In genomic region chr11:118413055-118413454, GRCm38 (mm10) we compare ENCODE assay signal across 19 mouse cellular contexts. TPM values are rescaled to one million over a fixed set of nuclear protein-coding genes. Genes with fewer than 3 reads are reported as not detected.
A peak's percentile ranks its signal among the peaks of the same experiment; 100 is the strongest.
DNase-seq lines count a peak whose midpoint lies in the region; ATAC-seq and TF ChIP-seq lines count a peak whose summit lies in the region.
"Had no signal": no experiment of that assay in that cellular context is flagged by ENCODE, and none has a peak within 500 bp of the region (broad histone marks: within the 10 kb centered on the region; RNA-seq: fewer than 3 reads in every experiment).

No protein-coding gene starts in this region.

- H3K4me2 ChIP-seq in forebrain, embryonic 13.5 days: no peak overlapping the region
- no peak overlapping the region for H3K4me2 ChIP-seq in forebrain, embryonic 12.5 days
- H3K4me2 ChIP-seq: heart, embryonic 12.5 days; limb, embryonic 15.5 days; lung, embryonic 14.5 days had no signal

- peaks cover 38% of the 10 kb centered on the region for H3K4me1 ChIP-seq in forebrain, embryonic 13.5 days
- H3K4me1 ChIP-seq in forebrain, embryonic 12.5 days: peaks cover 16% of the 10 kb centered on the region
- peaks cover 8% of the 10 kb centered on the region for H3K4me1 ChIP-seq in thymus, adult 2 months (replicated peaks; ENCODE audit: control insufficient read depth, insufficient read depth, low read length)

- 89% methylated on average over 4 of the region's 4 CpGs for WGBS in forebrain, embryonic 13.5 days
- WGBS in forebrain, embryonic 12.5 days: 88% methylated on average over 4 of the region's 4 CpGs
- WGBS in thymus, adult 2 months: 95% methylated on average over 4 of the region's 4 CpGs

- peak overlapping the region; percentile 65 for H3K27ac ChIP-seq in forebrain, embryonic 13.5 days
- H3K27ac ChIP-seq in forebrain, embryonic 12.5 days: no peak overlapping the region
- no peak overlapping the region for H3K27ac ChIP-seq in thymus, adult 2 months (ENCODE audit: control insufficient read depth, insufficient read depth, low read length)
- H3K27ac ChIP-seq: embryonic facial prominence, embryonic 10.5 days; limb, embryonic 15.5 days; stomach, postnatal 0 days had no signal

- intact Hi-C loops in gastrocnemius, postnatal 14 days (cut with DNase I; ENCODE audit: low total_unique reads): no loop called here

- DNase-seq in kidney, adult 11 months: peak; percentile 61
- no peak for DNase-seq in kidney, postnatal 14 days
- DNase-seq in brain, adult 2 months (ENCODE audit: low read depth, low spot score): peak; percentile 82
- DNase-seq in cerebellum, postnatal 36 days: peak; percentile 47 to 52
- DNase-seq in thymus, adult 2 months: no peak
- DNase-seq in gastrocnemius, postnatal 14 days: no peak
- DNase-seq: adrenal gland, adult 8-10 months; gastrocnemius, postnatal 10 days; lung, embryonic 14.5 days; retina, postnatal 1 day; thymus, postnatal 4 days had no signal

- no peak overlapping the region for H3K4me3 ChIP-seq in forebrain, embryonic 13.5 days
- no peak overlapping the region for H3K4me3 ChIP-seq in forebrain, embryonic 12.5 days (replicated peaks)
- H3K4me3 ChIP-seq in thymus, adult 2 months (ENCODE audit: control insufficient read depth, insufficient read depth, low read length): no peak overlapping the region
- H3K4me3 ChIP-seq: embryonic facial prominence, embryonic 10.5 days; heart, embryonic 12.5 days; limb, embryonic 15.5 days had no signal

- no peak for TF ChIP-seq CTCF in thymus, adult 2 months (IDR thresholded peaks at IDR 0.05; ENCODE audit: borderline replicate concordance, control insufficient read depth, extremely low read depth, insufficient read depth, low read length, poor library complexity)

- ATAC-seq in forebrain, embryonic 13.5 days: no peak
- ATAC-seq in forebrain, embryonic 12.5 days (ENCODE audit: low FRiP score): no peak

- H3K9me3 ChIP-seq in forebrain, embryonic 13.5 days (replicated peaks): no peaks in the 10 kb centered on the region
- no peaks in the 10 kb centered on the region for H3K9me3 ChIP-seq in forebrain, embryonic 12.5 days
- H3K9me3 ChIP-seq: embryonic facial prominence, embryonic 10.5 days; heart, embryonic 12.5 days; limb, embryonic 15.5 days had no signal

- no peak overlapping the region for H3K9ac ChIP-seq in forebrain, embryonic 13.5 days
- no peak overlapping the region for H3K9ac ChIP-seq in forebrain, embryonic 12.5 days
- H3K9ac ChIP-seq: limb, embryonic 15.5 days; lung, embryonic 14.5 days had no signal

- no peak for TF ChIP-seq POLR2A in thymus, adult 2 months (IDR thresholded peaks at IDR 0.05; ENCODE audit: control insufficient read depth, extremely low read depth, insufficient read depth, low read length, poor library complexity)

- no peaks in the 10 kb centered on the region for H3K27me3 ChIP-seq in forebrain, embryonic 13.5 days
- no peaks in the 10 kb centered on the region for H3K27me3 ChIP-seq in forebrain, embryonic 12.5 days
- H3K27me3 ChIP-seq in thymus, adult 2 months (ENCODE audit: control insufficient read depth, insufficient read depth, low read length): no peaks in the 10 kb centered on the region
- H3K27me3 ChIP-seq: heart, embryonic 12.5 days; limb, embryonic 15.5 days had no signal

- H3K36me3 ChIP-seq in forebrain, embryonic 13.5 days (ENCODE audit: poor library complexity, severe bottlenecking): peaks cover 57% of the 10 kb centered on the region
- H3K36me3 ChIP-seq in forebrain, embryonic 12.5 days (replicated peaks): peaks cover 59% of the 10 kb centered on the region
- peaks cover 28% of the 10 kb centered on the region for H3K36me3 ChIP-seq in thymus, adult 2 months (ENCODE audit: control insufficient read depth, insufficient read depth, low read length)

RNA-seq across cellular contexts. Expression of gene Cant1, which starts 5.8 kb away (rescaled TPM):
- polyA plus RNA-seq in forebrain, embryonic 13.5 days (2015; fragmentation: Nextera tagmentation; extraction: Ambion mirVana): 20.2 and 20.3 TPM in 2 replicates
- polyA plus RNA-seq in forebrain, embryonic 12.5 days (2016; fragmentation: Nextera tagmentation; extraction: Ambion mirVana): 25.4 and 27.0 TPM in 2 replicates
- 100 and 105 TPM in 2 replicates for polyA plus RNA-seq in thymus, adult 2 months (2012; rRNA removed)
- total RNA-seq in gastrocnemius, postnatal 14 days (2021): 10 to 100 TPM; 11.0 to 11.7 TPM

RNA-seq across cellular contexts. Expression of gene Lgals3bp, which starts 11.2 kb away (rescaled TPM):
- polyA plus RNA-seq in forebrain, embryonic 13.5 days (2015; fragmentation: Nextera tagmentation; extraction: Ambion mirVana): 1.1 and 1.3 TPM in 2 replicates
- polyA plus RNA-seq in forebrain, embryonic 12.5 days (2016; fragmentation: Nextera tagmentation; extraction: Ambion mirVana): 1.2 TPM in 2 replicates
- polyA plus RNA-seq in thymus, adult 2 months (2012; rRNA removed): 450 and 565 TPM in 2 replicates
- 10 to 100 TPM; 11.0 to 11.9 TPM for total RNA-seq in gastrocnemius, postnatal 14 days (2021)

RNA-seq across cellular contexts. Expression of gene C1qtnf1, which starts 14.9 kb away (rescaled TPM):
- polyA plus RNA-seq in forebrain, embryonic 13.5 days (2015; fragmentation: Nextera tagmentation; extraction: Ambion mirVana): 1.6 and 2.0 TPM in 2 replicates
- 1.8 and 2.9 TPM in 2 replicates for polyA plus RNA-seq in forebrain, embryonic 12.5 days (2016; fragmentation: Nextera tagmentation; extraction: Ambion mirVana)
- 8.4 and 10.6 TPM in 2 replicates for polyA plus RNA-seq in thymus, adult 2 months (2012; rRNA removed)
- 10 to 100 TPM; 26.4 to 30.2 TPM for total RNA-seq in gastrocnemius, postnatal 14 days (2021)
- total RNA-seq: megakaryocyte progenitor cell, adult 5-6 weeks; monocyte, adult 5-6 weeks had no signal

RNA-seq across cellular contexts. Expression of gene Timp2, which starts 57.5 kb away (rescaled TPM):
- 36.0 and 38.8 TPM in 2 replicates for polyA plus RNA-seq in forebrain, embryonic 13.5 days (2015; fragmentation: Nextera tagmentation; extraction: Ambion mirVana)
- 47.0 and 48.0 TPM in 2 replicates for polyA plus RNA-seq in forebrain, embryonic 12.5 days (2016; fragmentation: Nextera tagmentation; extraction: Ambion mirVana)
- polyA plus RNA-seq in thymus, adult 2 months (2012; rRNA removed): 72.6 and 78.8 TPM in 2 replicates
- 100 to 1,000 TPM; 119 to 133 TPM for total RNA-seq in gastrocnemius, postnatal 14 days (2021)

Comparison
In these comparisons a context has a peak if more than half of its experiments do, and no peak if none do; other contexts are left out.
1. DNase-seq: peak in kidney, adult 11 months (single experiment), brain, adult 2 months (single experiment) and cerebellum, postnatal 36 days (2 of 2); none in kidney, postnatal 14 days (single experiment), thymus, adult 2 months (single experiment) and gastrocnemius, postnatal 14 days (single experiment).
2. RNA of gene Lgals3bp, which starts 11.2 kb away (polyA plus RNA-seq): 450 to 565 TPM in thymus, adult 2 months; 1.1 to 1.3 TPM in forebrain, embryonic 13.5 days and 1.2 TPM in forebrain, embryonic 12.5 days; every median in the first group is over 100 times any median in the second.